Mouse (Mus musculus) layer of hippocampus, adult 9-10 months (tissue): ENCODE measurements around the gene Trak1.

Experiments
- DNase-seq: peaks from one replicate; pipeline ENCODE4 v3.0.0; 2022; ENCODE audit warnings: low spot score

The Trak1 gene

GRCm38 (mm10) chr9:121297171-121298064 lies at the start of gene Trak1:
Trak1 (plus strand) TSS chr9:121297502.
- DNase-seq = no peak

- peak; percentile 36 for DNase-seq
Observed at GRCm38 (mm10) chr9:121247956-121248775, 49.1 kb upstream of the Trak1 start.

GRCm38 (mm10) chr9:121249805-121250204 lies 47.5 kb upstream of the Trak1 start:
- no peak for DNase-seq

GRCm38 (mm10) chr9:121250854-121251253 lies 46.4 kb upstream of the Trak1 start:
- DNase-seq = no peak

- DNase-seq = no peak
Observed at GRCm38 (mm10) chr9:121253983-121254382, 43.3 kb upstream of the Trak1 start.

GRCm38 (mm10) chr9:121254761-121255160 lies 42.5 kb upstream of the Trak1 start:
- DNase-seq = no peak

- no peak for DNase-seq
Observed at GRCm38 (mm10) chr9:121257106-121257505, 40.2 kb upstream of the Trak1 start.

GRCm38 (mm10) chr9:121265307-121265706 lies 32.0 kb upstream of the Trak1 start:
- DNase-seq = no peak

- DNase-seq = no peak
Observed at GRCm38 (mm10) chr9:121271149-121271548, 26.2 kb upstream of the Trak1 start.

GRCm38 (mm10) chr9:121271561-121271960 lies 25.7 kb upstream of the Trak1 start:
- DNase-seq = no peak

- no peak for DNase-seq
Observed at GRCm38 (mm10) chr9:121276745-121277117, 20.6 kb upstream of the Trak1 start.

- peak; percentile 96 for DNase-seq
Observed at GRCm38 (mm10) chr9:121277118-121278060, 19.9 kb upstream of the Trak1 start, which contains the start of gene Ulk4. Ulk4 (minus strand) TSS chr9:121277197.

- no peak for DNase-seq
Observed at GRCm38 (mm10) chr9:121279216-121279615, 18.1 kb upstream of the Trak1 start.

- no peak for DNase-seq
Observed at GRCm38 (mm10) chr9:121281891-121282290, 15.4 kb upstream of the Trak1 start.

- DNase-seq = no peak
Observed at GRCm38 (mm10) chr9:121283620-121284185, 13.6 kb upstream of the Trak1 start.

GRCm38 (mm10) chr9:121284422-121284821 lies 12.9 kb upstream of the Trak1 start:
- DNase-seq = no peak

- no peak for DNase-seq
Observed at GRCm38 (mm10) chr9:121285341-121286324, 11.7 kb upstream of the Trak1 start.

GRCm38 (mm10) chr9:121286325-121286901 lies 10.9 kb upstream of the Trak1 start:
- no peak for DNase-seq

GRCm38 (mm10) chr9:121291275-121291674 lies 6.0 kb upstream of the Trak1 start:
- DNase-seq = no peak

- DNase-seq = no peak
Observed at GRCm38 (mm10) chr9:121293187-121293586, 4.1 kb upstream of the Trak1 start.
